ENCODE assay signal across 8 mouse cellular contexts in the genomic region with DNA sequence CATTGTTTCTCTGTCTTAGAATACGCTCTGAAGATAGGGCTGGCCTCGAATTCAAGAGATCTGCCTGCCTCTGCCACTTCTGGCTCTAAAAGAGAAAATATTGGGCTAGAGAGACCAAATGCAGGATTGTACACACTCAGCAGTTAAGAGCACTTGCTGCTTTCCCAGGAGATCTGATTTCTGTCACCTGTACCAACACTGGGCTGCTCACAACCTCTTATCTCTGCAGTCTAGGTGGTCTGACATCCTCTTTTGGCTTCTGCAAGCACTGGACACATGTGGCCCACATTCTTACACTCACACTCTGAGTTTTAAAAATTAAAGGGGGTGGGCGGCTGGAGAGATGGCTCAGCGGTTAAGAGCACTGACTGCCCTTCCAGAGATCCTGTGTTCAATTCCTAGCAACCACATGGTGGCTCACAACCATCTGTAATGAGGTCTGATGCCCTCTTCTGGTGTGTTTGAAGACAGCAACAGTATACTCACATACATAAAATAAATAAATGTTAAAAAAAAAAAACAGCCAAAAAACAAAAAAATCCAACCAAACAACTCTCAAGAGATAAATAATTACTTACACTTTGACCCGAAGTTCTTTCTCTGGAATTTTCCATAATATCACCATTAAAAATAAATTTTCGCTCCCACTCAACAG. TPM values are rescaled to one million over a fixed set of nuclear protein-coding genes. Genes with fewer than 3 reads are reported as not detected.
DNase-seq lines count a peak whose midpoint lies in the region; ATAC-seq and TF ChIP-seq lines count a peak whose summit lies in the region.

No protein-coding gene starts in this region.

- TF ChIP-seq CTCF in E14TG2a.4 (conservative IDR thresholded peaks at IDR 0.05; ENCODE audit: low read length): peak; percentile 13; the same call in 1 of the 2 replicates
- peak; percentile 43 for TF ChIP-seq CTCF in forebrain, postnatal 0 days (IDR thresholded peaks at IDR 0.05; ENCODE audit: low read depth)

- H3K9me3 ChIP-seq in E14TG2a.4 (ENCODE audit: low read length): no peaks in the 10 kb centered on the region
- no peaks in the 10 kb centered on the region for H3K9me3 ChIP-seq in forebrain, postnatal 0 days (ENCODE audit: low read length)
- no peaks in the 10 kb centered on the region for H3K9me3 ChIP-seq in liver, embryonic 15.5 days (replicated peaks)

- peak overlapping the region; percentile 95 for H3K4me3 ChIP-seq in E14TG2a.4 (replicated peaks; ENCODE audit: low read length)
- H3K4me3 ChIP-seq in forebrain, postnatal 0 days (ENCODE audit: low read depth, low read length): peak overlapping the region; percentile 90
- peak overlapping the region; percentile 91 for H3K4me3 ChIP-seq in liver, embryonic 15.5 days (replicated peaks)

- no peaks in the 10 kb centered on the region for H3K27me3 ChIP-seq in E14TG2a.4 (ENCODE audit: insufficient read depth, low read length)
- H3K27me3 ChIP-seq in forebrain, postnatal 0 days (ENCODE audit: insufficient read depth, low read length): no peaks in the 10 kb centered on the region
- no peaks in the 10 kb centered on the region for H3K27me3 ChIP-seq in liver, embryonic 15.5 days

- peak overlapping the region; percentile 81 for H3K9ac ChIP-seq in forebrain, postnatal 0 days
- H3K9ac ChIP-seq in liver, embryonic 15.5 days: no peak overlapping the region; the same call in 1 of the 2 replicates

- H3K4me2 ChIP-seq in forebrain, postnatal 0 days (ENCODE audit: low read depth): peak overlapping the region; percentile 83
- H3K4me2 ChIP-seq in liver, embryonic 15.5 days: peak overlapping the region; percentile 92

- peaks cover 69% of the 10 kb centered on the region for H3K4me1 ChIP-seq in E14TG2a.4 (replicated peaks; ENCODE audit: low read depth, low read length)
- peaks cover 17% of the 10 kb centered on the region for H3K4me1 ChIP-seq in forebrain, postnatal 0 days (ENCODE audit: insufficient read depth)
- peaks cover 41% of the 10 kb centered on the region for H3K4me1 ChIP-seq in liver, embryonic 15.5 days (replicated peaks)

- DNase-seq in heart, adult 11 months: peak; percentile 85
- no peak for DNase-seq in heart, adult 18-20 months
- DNase-seq in forebrain, postnatal 0 days: no peak
- DNase-seq in thymus, postnatal 25 days: no peak
- no peak for DNase-seq in kidney, adult 11 months
- DNase-seq in spleen, adult 18-20 months: no peak

- ATAC-seq in forebrain, postnatal 0 days: no peak
- no peak for ATAC-seq in liver, embryonic 15.5 days (ENCODE audit: insufficient read depth)

- 70% methylated on average over 6 of the region's 6 CpGs for WGBS in forebrain, postnatal 0 days
- 46% methylated on average over 6 of the region's 6 CpGs for WGBS in liver, embryonic 15.5 days (ENCODE audit: insufficient replicate concordance)

- H3K27ac ChIP-seq in forebrain, postnatal 0 days (ENCODE audit: low read depth, low read length): no peak overlapping the region
- H3K27ac ChIP-seq in liver, embryonic 15.5 days (replicated peaks): no peak overlapping the region

- peaks cover 74% of the 10 kb centered on the region for H3K36me3 ChIP-seq in E14TG2a.4 (ENCODE audit: insufficient read depth, low read length)
- H3K36me3 ChIP-seq in forebrain, postnatal 0 days (ENCODE audit: insufficient read depth): peaks cover 45% of the 10 kb centered on the region
- H3K36me3 ChIP-seq in liver, embryonic 15.5 days (replicated peaks): peaks cover 58% of the 10 kb centered on the region

RNA-seq across cellular contexts. Expression of gene Rsl1d1, which starts 1.3 kb away (rescaled TPM):
- 10 to 100 TPM; 52.7 to 58.3 TPM for total RNA-seq in heart, adult 18-20 months (2021)
- total RNA-seq in forebrain, postnatal 0 days (2014; rRNA removed): 96.1 and 96.3 TPM in 2 replicates
- polyA plus RNA-seq in forebrain, postnatal 0 days (2015; fragmentation: Nextera tagmentation; extraction: Ambion mirVana): 157 and 175 TPM in 2 replicates
- 75.3 and 84.3 TPM in 2 replicates for polyA plus RNA-seq in liver, embryonic 15.5 days (2015; fragmentation: Nextera tagmentation; extraction: Ambion mirVana)

RNA-seq across cellular contexts. Expression of gene Zc3h7a, which starts 25.7 kb away (rescaled TPM):
- total RNA-seq in heart, adult 18-20 months (2021): 10 to 100 TPM; 20.8 to 29.1 TPM
- 61.7 and 76.6 TPM in 2 replicates for total RNA-seq in forebrain, postnatal 0 days (2014; rRNA removed)
- 20.3 and 32.2 TPM in 2 replicates for polyA plus RNA-seq in forebrain, postnatal 0 days (2015; fragmentation: Nextera tagmentation; extraction: Ambion mirVana)
- 33.2 and 38.4 TPM in 2 replicates for polyA plus RNA-seq in liver, embryonic 15.5 days (2015; fragmentation: Nextera tagmentation; extraction: Ambion mirVana)

RNA-seq across cellular contexts. Expression of gene Gspt1, which starts 52.3 kb away (rescaled TPM):
- 10 to 100 TPM; 59.2 to 65.3 TPM for total RNA-seq in heart, adult 18-20 months (2021)
- 70.2 and 74.7 TPM in 2 replicates for total RNA-seq in forebrain, postnatal 0 days (2014; rRNA removed)
- 37.8 and 46.9 TPM in 2 replicates for polyA plus RNA-seq in forebrain, postnatal 0 days (2015; fragmentation: Nextera tagmentation; extraction: Ambion mirVana)
- polyA plus RNA-seq in liver, embryonic 15.5 days (2015; fragmentation: Nextera tagmentation; extraction: Ambion mirVana): 35.3 and 38.5 TPM in 2 replicates
